Mouse (Mus musculus) left cerebral cortex, adult 11 months (tissue): ENCODE results near the gene Smim13.
"Not testable (repeated sequence)": the region's sequence is repeated elsewhere in the genome, so short reads cannot be mapped to it uniquely, and the experiment has no call there.

Experiments used
- DNase-seq: peaks from one replicate; pipeline ENCODE4 v3.0.0; 2022; ENCODE audit warnings: low spot score

Gene Smim13

DNA sequence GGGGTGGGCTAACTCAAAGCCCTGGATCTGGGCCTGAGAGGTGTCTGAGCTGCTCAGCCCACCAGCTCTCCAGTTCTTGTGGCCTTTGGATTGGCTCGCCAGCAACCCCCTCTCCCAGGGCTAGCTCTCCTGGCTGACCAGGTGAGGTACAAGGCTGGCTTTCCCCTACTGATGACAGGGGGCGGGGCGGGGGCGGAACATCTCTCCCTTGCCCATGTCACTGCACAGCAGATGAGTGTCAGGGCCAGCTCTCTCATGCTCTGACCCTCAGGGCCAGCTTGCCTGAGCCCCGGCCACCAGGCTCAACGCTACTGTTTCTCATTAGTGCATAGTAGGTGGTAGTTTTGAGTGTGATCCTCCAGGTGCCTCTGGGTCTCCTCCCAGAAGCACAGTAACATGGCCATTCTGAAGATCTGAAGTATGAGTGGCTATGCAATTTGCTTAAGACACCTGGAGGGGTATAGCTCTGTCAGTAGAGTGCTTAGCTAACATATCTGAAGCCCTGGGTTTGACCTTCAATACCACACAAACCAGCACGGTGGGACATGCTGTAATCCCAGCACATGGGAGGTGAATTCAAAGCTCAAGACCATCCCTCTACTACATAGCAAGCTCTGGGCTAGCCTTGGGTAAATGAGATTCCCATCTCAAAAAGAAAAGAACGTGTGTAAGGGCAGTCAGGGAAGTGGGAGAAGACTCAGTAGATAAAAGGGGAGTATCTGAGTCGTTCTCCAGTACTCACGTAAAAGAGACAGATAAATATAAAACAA, 11.4 kb upstream of the Smim13 start:
- DNase-seq, result no peak

DNA sequence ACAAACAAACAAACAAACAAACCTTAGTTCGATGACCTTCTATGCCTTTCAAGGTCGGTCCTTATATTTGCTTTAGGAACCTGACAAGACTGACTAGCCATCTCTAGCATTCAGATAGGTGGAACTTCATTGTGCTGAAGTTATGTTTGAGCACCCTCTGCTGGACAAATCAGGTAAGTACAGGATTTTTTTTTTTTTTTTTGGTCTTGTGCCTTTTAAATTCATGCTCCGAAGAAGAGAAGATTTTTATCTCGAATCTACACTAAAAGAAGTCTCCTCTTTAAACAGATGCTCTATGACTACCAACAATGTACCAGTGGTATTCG, 10.9 kb upstream of the Smim13 start:
- DNase-seq, result no peak

DNA sequence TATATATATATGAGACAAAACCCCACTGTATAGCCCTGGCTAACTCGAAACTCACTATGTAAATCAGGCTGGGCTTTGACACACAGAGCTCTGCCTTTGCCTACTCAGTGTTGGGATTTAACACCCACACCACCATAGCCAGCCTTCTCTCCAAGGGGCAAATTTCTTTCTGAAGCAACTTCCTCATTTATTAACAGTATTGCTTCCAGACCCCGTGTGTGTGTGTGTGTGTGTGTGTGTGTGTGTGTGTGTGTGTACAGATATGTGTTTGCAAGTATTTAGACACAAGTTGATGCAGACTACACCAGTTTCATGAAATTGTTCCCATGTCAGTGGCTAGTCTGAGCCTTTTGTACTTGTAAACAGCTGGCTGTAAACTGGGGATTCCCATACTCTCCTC, 8.1 kb upstream of the Smim13 start:
- DNase-seq, result no peak

DNA sequence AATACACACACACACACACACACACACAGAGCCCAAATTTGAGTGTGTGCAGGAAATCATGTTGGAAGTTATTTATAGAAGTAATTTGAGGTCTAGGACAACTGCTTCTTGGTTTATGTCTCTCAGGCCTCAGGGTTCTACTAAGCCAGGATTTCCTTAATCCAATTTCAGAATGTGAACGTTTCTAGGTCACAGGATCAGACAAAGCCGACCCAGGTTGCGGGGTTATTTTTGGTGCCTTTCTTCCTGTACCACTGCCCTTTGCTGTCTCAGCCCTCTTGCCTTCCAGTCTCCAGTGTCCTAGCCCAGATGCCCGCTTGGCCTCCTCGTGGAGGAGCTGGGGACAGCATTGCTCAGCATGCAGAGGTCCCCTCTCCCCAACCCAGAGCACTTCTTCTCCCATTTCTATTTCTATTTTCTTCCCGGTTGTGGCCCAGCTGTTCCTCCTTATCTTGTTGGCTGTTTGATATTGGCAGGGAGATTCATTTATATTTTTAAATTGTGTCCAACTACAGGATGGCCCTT, 5.3 kb upstream of the Smim13 start:
- no peak for DNase-seq

DNA sequence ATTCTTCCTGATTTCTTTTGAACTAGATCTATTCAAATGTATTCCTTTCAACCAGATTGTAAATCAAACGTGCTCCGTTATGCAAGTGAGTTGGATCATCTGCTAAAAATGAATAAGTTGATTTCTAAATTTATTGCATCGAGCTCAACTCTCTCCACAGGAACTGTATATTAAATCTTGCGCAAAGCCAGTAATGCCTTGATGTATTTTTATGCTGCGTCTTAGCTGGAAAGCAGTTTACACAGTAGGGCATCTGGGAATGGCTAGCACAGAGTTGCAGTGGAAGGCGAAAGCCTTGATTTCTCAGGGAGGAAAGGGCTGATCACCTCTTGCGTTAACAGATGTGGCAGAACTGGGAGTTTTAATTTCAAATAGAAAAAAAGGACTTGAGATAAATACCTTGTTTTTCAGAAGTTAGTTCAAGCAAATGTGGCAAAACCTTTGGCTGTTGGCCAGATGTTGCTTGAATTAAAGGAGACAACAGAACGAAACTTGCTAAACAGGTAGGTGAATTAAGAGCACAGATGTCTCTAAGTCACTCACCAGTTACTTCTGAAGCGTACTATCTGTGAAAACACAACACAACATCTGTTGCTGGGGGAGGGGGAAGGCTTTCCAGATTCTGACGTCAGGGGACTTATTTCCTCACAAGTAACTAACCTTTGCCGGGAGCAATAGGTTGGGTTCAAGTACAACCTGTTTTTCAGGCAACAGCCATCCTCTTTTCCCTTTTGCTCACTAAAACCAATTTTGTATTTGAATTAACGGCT, 708 bp upstream of the Smim13 start:
- no peak for DNase-seq

DNA sequence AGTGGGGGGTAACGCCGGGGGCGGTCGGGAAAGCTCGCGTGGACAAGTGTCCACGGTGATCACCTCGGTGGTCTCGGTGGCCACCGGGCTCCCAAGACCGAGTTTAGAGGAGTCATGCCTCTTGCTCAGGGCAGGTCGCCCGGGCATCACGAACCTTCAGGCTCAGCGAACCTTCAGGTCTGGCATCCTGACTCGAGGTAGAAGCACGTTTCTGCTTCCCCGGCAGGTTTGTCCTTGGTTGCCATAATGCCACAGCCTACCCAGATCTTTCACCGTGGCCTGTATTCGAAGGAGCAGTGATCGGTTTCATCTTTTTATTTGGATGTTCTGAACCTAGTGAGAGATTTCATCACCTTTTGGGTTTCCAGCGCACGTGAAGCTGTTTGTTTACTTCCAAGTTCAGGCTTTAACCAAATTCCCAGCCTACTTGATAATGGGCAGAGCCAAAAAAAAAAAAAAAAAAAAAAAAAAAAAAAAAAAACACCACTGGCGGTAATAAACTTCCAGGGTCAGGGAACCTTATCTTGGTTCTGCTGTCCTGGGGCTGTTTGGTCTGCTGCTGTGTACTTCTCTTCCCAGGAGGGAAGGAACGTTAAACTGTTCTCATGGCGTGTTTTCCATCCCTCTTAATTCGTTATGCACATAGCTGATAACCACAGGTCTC, 806 bp downstream of the Smim13 start:
- DNase-seq, result no peak

DNA sequence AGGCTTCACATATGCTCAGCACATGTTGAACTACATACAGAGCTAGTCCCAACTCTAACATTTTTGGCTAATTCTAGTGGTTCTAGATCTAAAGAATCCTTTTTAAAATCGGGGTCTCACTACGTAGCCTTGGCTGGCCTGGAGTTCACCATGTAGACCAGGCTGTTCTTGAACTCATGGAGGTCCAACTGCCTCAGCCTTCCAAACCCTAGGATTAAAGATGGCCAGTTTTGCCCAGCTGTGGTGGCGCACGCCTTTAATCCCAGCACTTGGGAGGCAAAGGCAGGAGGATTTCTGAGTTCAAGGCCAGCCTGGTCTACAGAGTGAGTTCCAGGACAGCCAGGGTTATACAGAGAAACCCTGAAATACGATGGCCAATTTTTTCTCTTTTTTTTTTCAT, 1.6 kb downstream of the Smim13 start:
- DNase-seq, result not testable (repeated sequence)

DNA sequence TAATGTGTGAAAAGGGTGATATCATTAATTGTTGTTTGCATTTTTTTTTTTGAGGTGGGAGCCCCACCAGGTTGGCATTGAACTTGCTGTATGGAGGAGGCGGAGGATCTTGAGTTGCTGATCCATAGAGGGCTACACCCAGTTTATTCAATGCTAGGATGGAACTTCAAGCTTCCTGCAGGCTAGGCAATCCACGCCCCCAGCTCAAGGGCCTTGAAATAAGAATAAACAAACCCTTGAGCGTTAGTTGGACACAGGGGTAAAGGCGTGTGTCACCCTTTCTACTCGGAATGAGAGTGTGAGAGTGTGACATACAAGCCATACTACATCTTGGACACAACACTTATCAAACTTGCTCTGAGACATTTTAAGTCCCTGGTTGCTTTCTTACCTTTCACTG, 2.0 kb downstream of the Smim13 start:
- no peak for DNase-seq

DNA sequence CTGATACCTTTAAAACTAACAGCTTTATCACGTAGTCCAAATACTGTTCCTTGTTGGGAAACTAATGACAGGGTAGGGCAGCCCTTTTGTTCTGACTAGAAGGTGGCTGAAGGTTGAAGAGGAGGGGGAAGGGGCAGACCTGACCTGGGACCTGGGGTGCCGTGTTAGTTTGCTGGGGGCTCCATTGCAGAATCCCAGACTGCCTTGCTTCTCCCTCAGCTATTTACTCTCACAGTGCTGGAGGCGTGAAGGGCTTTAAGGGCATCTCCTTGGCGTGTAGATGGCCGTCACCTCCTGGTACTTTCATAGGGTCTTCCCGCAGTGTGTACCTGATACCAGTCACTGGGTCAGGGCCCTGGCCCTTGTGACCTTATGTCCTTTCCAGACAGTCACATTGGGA, 2.5 kb downstream of the Smim13 start:
- DNase-seq, result no peak

DNA sequence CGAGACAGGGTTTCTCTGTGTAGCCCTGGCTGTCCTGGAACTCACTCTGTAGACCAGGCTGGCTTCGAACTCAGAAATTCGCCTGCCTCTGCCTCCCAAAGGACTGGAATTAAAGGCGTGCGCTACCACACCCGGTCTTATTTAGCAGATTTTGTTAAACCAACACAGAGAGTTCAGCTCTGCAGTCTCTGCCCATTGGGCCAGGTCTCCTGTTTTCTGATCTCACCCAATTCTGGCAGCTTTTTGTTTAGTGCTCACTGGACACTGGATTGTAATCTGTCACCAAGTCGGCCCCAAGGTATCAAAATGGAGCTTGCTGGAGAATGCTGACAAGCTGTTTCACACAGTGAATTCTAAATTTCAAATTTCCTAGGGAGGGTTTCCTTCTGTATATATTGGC, 3.1 kb downstream of the Smim13 start:
- no peak for DNase-seq

DNA sequence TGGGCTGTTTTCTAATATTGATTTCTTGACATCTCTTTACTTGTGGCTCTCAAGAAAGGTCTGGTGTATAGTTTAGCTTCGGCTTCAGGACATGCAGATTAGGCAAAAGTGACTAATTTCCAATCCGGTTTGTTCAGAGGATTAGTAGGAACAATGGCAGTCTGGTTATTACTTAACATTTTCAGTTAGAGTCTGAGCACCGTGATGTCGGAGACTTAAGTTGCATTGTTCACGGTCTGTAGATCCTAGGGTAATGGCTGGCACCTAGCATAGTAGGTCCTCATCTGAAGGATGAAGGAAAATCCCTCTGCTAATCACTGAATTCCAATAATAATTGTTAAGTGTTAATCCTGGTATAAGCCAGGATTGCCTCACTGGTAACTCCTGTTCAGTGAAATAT, 6.5 kb downstream of the Smim13 start:
- no peak for DNase-seq

DNA sequence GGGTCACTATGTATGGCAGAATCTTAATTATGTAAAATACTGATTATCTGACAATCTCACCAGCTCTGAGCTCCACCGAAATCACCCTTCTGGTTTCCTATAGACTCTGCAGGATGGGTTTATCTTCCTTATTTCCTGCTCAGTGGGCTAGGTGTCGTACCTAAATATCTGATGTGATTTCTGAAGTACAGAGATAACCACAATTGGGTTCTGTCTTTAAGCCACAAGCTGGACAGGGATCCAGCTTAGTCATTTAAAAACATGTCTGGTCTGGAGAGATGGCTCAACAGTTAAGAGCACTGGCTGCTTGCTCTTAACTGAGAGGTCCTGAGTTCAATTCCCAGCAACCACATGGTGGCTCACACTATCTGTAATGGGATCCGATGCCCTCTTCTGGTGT, 7.3 kb downstream of the Smim13 start:
- DNase-seq, result no peak

DNA sequence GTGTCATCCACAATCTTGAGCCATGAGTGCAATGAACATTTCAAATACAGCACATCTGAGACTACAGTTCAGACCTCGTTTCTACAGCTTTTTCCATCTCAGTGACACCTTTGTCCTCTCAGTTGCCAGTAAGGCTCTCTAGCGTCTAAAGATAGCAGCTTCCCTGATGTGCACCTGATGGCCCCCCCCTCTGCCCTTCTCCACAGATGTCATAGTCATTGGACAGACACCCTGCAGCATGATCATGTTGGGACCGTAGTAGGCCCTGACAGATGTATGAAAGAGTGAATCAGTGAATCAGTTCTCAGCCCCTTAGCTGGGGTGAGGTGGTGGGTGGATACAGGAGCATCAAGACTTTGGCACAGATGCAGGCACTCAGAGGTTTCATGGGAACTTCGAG, 8.2 kb downstream of the Smim13 start:
- no peak for DNase-seq

DNA sequence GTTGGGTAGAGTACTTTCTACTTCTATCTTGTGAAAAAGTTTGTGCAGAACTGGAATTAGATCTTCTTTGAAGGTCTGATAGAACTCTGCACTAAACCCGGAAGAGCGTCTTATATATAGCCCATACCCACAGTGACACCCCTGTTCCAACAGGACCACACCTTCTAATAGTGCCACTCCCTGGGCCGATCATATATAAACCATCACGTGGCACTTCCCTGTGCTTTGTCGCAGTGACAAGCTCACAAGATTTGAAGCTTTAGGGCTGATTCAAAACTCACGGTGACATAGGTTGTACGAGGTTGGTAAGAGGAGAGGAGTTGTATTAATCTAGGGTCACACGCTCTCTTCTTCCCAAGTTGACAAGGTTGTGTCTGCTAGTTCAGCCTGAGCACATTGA, 12.0 kb downstream of the Smim13 start:
- not testable (repeated sequence) for DNase-seq

DNA sequence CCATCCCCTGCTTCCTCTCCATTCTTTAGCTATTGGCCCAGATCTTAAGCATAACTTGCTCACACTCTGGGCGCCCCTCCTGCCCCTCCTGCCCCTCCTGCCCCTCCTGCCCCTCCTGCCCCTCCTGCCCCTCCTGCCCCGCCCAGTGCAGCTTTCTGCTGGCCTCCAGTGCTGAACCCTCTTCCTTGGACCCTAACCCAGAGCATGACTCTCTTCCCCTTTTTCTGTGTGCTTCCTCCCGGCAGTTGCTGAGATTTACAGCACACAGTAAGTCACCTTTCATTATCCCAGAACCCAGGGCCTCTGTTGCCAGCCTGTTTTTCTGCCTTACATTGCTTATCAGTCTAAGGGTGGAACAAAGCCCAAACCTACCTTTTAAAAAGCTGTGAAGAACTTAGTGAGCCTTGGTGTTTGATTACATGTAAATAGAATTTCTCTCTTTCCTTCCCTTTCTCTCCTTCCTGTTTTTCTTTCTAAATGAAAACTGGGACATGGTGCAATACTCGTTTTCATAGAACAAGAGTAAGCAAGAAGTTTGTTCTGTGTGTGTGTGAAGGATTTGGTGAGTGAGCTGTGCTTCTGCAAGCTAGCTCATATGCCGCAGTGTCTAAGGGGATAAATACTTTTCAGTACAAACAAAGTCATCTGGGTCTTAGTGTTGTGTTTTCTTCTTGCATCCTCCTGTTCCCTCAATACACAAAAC, 13.8 kb downstream of the Smim13 start:
- DNase-seq, result no peak

DNA sequence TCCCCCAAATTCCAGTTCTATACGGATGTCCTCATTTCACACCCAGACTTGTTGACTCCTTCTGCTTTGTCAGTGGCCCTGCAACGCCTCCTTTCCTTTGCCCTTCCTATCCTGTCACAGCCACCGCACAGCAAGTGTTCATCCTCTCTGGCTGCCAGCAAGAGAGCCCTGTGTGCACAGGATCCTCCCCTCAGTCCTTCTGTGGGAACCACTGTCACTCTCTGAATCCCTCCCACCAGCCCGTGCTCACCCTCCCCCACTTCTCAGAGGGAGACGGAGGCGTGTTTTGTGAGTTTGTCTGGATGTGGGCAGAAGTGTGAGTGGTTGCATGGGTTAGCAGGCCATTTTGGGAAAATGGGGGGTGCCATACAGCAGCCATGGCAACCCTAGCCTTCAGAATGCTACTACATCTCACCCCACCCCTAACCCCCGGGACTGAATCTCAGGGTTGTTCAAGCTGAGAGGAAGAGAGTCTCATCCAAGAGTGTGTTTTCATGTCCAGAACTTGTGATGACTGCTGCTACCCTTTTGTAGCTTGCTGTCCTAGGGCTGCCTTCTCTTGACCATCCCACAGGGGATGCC, 18.3 kb downstream of the Smim13 start:
- no peak for DNase-seq

DNA sequence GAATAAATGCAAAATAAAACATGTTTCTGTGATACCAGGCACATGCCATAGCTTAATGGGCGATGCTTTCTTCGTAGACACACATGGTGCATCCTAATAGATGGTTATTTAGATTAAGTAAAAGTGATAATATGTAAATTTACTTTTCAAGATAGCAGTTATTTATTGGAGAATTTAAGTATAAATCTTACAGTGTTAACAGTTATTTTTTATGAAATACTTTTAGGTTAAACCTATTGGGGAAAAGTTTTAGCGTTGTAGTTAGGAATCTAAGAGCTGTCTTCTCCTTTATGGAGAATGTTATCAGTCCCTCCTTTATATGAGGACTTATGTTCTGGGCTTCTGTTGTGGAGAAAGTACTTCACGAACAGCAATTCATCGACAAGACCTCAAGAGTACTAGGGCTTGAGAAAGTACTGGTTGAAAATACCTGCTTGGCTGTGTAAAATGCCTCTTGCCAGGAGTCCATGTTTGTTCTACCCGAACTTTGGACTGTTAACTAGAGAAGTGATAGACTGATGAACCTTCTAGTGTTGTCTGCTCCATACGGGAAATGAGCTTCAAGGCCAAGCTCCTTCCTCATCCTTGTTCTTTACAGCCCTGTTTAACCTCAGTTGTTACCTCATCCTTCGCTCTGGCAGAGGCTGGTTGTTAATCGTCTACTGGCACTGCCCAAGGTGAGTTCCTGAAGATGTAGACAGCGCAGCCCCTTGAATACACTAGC, 24.4 kb downstream of the Smim13 start, which contains the start of gene Gm17364:
TSS of gene Gm17364 (minus strand) at position 51 of the 724 bp plus-strand sequence.
- DNase-seq, result no peak

DNA sequence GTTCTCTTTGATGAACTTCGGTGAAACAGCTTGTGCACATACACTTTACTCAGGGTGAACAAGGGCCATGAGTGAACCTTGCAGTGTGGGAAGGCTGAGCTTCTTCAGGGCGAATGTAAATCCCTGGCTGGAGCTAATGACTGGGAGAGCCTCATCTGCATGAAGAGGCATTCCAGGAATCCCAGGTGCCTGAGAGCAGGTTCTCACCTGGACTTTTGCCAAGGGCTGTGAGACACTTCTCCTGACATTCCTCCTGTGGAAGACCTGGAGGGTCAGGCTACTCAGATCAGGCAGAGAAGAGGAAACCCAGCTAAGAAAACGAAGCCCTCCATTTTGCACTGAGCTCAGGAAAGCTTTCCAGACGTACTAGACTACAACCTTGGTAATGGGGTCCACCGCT, 31.1 kb downstream of the Smim13 start:
- DNase-seq, result no peak

DNA sequence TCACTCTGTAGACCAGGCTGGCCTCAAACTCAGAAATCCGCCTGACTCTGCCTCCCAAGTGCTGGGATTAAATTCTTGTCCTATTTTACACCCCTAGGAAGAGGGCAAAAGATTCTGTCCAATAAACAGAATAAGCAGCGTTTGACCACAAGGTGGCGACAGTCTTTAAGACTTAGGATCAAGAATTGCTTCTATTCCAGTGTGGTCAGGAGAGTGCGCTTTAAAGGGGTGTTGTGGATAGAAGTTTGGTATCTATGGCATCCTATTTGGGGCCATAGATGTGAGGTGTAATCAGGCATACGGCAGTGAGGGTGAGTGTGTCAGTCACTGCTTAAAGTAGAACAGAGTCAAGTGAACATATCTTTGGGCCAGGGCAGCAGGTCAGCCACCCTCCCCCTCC, 33.6 kb downstream of the Smim13 start:
- peak; percentile 46 for DNase-seq

DNA sequence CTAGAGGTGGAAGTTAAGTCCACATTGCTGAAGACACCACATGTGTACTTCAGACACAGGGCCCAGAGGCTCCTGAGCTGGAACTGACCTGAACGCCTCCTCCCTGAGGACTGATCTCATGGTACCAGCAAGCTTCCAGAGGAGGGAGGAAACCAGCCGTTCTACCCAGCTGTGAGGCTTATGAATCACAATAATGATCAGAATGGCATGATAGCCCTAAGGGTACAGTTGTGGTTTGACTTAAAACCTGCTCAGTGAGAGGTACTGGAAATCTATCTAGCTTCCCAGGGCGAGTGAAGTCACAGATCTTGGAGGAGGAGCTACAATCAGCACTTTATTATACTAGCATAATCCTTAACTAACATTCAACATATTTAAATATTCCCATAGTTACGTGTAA, 35.8 kb downstream of the Smim13 start:
- no peak for DNase-seq

DNA sequence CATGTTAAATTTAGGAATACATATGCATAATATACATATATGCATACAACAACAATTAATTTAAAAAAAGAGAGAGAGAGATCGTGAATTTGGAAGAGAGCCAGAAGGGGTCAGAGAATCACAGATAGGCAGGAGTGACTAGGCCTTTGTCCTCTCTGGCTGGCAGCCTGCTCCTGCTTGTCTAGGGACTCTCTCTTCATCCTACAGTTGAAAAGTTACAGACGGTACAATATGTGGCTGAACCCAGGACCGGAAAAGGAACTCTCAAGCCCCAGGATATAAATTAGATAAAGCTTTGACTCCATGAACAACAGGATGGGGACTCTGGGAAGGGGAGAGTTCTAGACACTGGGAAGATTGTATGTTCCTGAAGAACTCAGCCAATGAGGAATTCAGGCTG, 36.6 kb downstream of the Smim13 start:
- no peak for DNase-seq
